Mouse (Mus musculus): ENCODE results near the gene Tekt5. TPM values are rescaled to one million over a fixed set of nuclear protein-coding genes. Genes with fewer than 3 reads are reported as not detected.

Gene Tekt5
- polyA plus RNA-seq (2015; fragmentation: Nextera tagmentation; extraction: Ambion mirVana): 2.9 and 4.2 TPM in 2 replicates

DNA sequence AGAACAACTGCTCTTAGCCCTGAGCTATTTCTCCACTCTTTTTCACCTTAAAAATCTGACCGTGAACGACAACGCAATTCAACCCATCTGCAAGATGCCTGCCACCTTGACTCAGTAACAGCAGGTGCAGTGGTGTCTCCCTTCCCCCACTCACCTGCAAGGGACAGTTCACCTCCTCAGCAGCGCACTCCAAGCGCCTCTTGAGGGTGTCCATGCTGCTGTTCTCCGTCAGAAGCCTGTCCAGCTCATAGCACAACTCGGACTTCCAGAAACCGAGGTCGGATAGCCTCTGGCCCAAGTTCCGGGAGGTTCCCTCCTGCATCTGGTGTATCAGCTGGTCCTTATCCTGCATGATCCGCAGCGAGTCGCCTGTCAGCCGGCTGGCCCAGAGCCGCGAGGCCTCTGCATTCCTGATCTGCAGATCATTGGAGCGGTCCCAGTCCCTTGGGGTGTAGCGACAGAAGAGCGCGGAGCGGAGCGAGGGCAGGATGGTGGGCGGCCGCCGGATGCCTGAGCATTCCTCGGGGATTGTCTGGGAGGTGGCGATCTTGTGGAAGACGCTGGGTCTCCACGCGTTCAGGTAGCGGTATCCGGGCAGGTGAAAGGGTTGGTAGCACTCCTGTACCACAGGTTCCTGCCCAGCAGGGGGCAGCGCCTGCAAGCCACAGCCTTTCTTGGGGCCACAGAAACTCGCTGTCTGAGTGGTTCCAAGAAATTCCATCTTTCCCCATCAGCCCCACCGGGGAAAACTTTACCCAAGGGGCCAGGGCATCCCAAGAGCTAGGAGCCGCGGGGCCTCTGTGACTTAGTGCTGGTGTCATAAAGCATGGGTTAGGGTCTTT is at the start of gene Tekt5:
Gene Tekt5 (minus strand): TSS at position 792 of the 842 bp plus-strand sequence.
- Histone ChIP-seq H3K36me3 (ENCODE audit: control insufficient read depth, insufficient read depth, low read length) (no peaks in the 10 kb centered on the region), H3K4me2 (ENCODE audit: low read depth, low read length) (peak within 1 kb of the TSS; percentile 53), H3K9me3 (ENCODE audit: control insufficient read depth, low read length) (no peaks in the 10 kb centered on the region), H3K27ac (ENCODE audit: low read length) (no peak within 1 kb of the TSS), H3K9ac (ENCODE audit: low read length) (peak within 1 kb of the TSS; percentile 48), H3K4me3 (ENCODE audit: low read length) (peak within 1 kb of the TSS; percentile 34), H3K27me3 (ENCODE audit: control insufficient read depth, insufficient read depth, low read depth, low read length) (no peaks in the 10 kb centered on the region; the same call in 1 of the 2 replicates), H3K4me1 (replicated peaks; ENCODE audit: control insufficient read depth, insufficient read depth, low read length) (peaks cover 4% of the 10 kb centered on the region; the same call in 1 of the 2 replicates)
- 7% methylated on average over 37 of the region's 37 CpGs for WGBS
- peak; percentile 84 for ATAC-seq (ENCODE audit: low read depth)

DNA sequence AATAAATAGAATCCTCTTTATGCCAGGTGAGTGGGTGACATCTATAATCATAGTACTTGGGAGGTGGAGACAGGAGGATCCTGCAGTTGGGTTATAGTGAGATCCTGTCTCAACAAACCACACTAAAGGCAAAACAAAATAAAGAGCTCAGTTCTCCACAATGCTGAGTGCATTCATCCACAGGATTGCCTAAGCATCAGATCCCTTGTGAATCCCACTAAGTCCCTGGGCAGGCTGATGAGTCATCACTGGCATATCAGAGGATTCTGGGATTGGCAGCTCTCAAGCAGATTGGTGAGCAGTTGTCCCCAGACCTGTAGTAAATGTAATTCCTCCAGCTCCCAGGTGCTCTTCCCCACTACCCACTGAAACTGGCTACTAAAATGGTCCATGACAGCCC is 48.4 kb upstream of the Tekt5 start:
- Histone ChIP-seq H3K9me3 (ENCODE audit: control insufficient read depth, low read length) (no peaks in the 10 kb centered on the region), H3K36me3 (ENCODE audit: control insufficient read depth, insufficient read depth, low read length) (no peaks in the 10 kb centered on the region), H3K27me3 (ENCODE audit: control insufficient read depth, insufficient read depth, low read depth, low read length) (no peaks in the 10 kb centered on the region), H3K4me2 (ENCODE audit: low read depth, low read length) (no peak overlapping the region), H3K9ac (ENCODE audit: low read length) (no peak overlapping the region), H3K4me3 (ENCODE audit: low read length) (no peak overlapping the region), H3K4me1 (replicated peaks; ENCODE audit: control insufficient read depth, insufficient read depth, low read length) (peaks cover 13% of the 10 kb centered on the region), H3K27ac (ENCODE audit: low read length) (no peak overlapping the region)
- no peak for ATAC-seq (ENCODE audit: low read depth)

DNA sequence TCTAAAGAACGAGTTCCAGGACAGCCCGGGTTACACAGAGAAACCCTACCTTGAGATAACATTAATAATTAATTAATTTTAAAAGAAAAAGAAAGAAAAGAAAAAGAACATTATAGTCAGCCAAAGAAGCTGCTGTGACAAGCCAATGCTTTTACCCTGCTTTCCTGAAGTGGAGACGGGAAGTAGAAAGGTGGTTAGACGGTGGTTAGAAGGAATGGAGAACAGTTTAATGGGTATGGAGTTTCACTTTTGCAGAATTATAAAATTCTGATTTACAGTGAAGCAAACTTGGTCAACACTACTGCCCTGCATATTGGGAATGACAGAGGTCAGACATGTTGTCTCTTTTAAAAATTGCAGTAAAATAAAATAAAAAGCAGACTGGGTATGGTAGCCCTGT is 46.5 kb upstream of the Tekt5 start:
- 80% methylated on average over 4 of the region's 4 CpGs for WGBS
- no peak for ATAC-seq (ENCODE audit: low read depth)

DNA sequence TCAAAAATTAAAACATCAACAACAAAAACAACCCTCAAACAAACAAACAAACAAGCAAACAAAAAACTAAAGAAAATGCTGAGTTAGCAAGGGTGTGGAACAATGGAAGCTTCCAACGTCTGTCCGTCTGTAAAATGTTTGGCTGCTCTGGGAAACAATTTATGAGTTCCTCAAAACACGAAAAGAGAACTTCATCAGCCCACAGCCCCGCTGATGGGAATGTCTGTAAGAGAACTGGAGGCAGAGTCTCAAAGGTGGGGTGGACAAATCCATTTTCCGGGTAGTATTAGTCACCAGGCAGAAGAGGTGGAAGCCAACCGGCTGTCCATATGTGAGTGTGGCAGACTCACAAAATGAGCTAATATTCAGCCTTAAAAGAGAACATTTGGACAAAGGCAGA is 46.0 kb upstream of the Tekt5 start:
- Histone ChIP-seq H3K27ac (ENCODE audit: low read length) (no peak overlapping the region), H3K4me3 (ENCODE audit: low read length) (no peak overlapping the region), H3K36me3 (ENCODE audit: control insufficient read depth, insufficient read depth, low read length) (no peaks in the 10 kb centered on the region), H3K4me1 (replicated peaks; ENCODE audit: control insufficient read depth, insufficient read depth, low read length) (peaks cover 3% of the 10 kb centered on the region), H3K4me2 (ENCODE audit: low read depth, low read length) (no peak overlapping the region), H3K9me3 (ENCODE audit: control insufficient read depth, low read length) (no peaks in the 10 kb centered on the region), H3K9ac (ENCODE audit: low read length) (no peak overlapping the region), H3K27me3 (ENCODE audit: control insufficient read depth, insufficient read depth, low read depth, low read length) (no peaks in the 10 kb centered on the region)
- 78% methylated on average over 6 of the region's 6 CpGs for WGBS
- ATAC-seq (ENCODE audit: low read depth): no peak

More for the DNA sequence above, 46.5 kb upstream of the Tekt5 start:
- Histone ChIP-seq H3K9ac (ENCODE audit: low read length) (no peak overlapping the region), H3K36me3 (ENCODE audit: control insufficient read depth, insufficient read depth, low read length) (no peaks in the 10 kb centered on the region), H3K9me3 (ENCODE audit: control insufficient read depth, low read length) (no peaks in the 10 kb centered on the region), H3K4me2 (ENCODE audit: low read depth, low read length) (no peak overlapping the region), H3K4me3 (ENCODE audit: low read length) (no peak overlapping the region), H3K27me3 (ENCODE audit: control insufficient read depth, insufficient read depth, low read depth, low read length) (no peaks in the 10 kb centered on the region), H3K27ac (ENCODE audit: low read length) (no peak overlapping the region), H3K4me1 (replicated peaks; ENCODE audit: control insufficient read depth, insufficient read depth, low read length) (peaks cover 6% of the 10 kb centered on the region)

DNA sequence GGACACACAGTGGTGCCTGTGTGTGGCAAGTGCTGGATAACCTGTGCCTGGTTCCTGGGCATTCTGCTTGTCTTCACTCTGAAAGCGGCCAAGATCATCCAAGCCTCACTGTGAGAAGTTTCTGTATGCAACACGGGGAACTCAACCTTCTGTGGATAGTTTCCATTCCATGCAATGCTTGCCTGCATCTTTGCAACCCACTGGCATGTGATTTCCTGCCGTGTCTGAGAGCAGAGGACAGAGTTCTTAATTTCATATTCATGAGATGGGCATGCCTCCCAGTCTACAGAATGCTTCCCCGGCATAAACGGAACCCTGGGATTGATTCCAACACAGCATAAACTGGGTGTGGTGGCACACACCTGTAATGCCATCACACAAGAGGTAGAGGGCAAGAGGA is 42.8 kb upstream of the Tekt5 start:
- ATAC-seq (ENCODE audit: low read depth): no peak
- Histone ChIP-seq H3K27ac (ENCODE audit: low read length) (no peak overlapping the region), H3K4me1 (replicated peaks; ENCODE audit: control insufficient read depth, insufficient read depth, low read length) (no peaks in the 10 kb centered on the region), H3K9me3 (ENCODE audit: control insufficient read depth, low read length) (no peaks in the 10 kb centered on the region), H3K9ac (ENCODE audit: low read length) (no peak overlapping the region), H3K4me2 (ENCODE audit: low read depth, low read length) (no peak overlapping the region), H3K36me3 (ENCODE audit: control insufficient read depth, insufficient read depth, low read length) (no peaks in the 10 kb centered on the region), H3K4me3 (ENCODE audit: low read length) (no peak overlapping the region), H3K27me3 (ENCODE audit: control insufficient read depth, insufficient read depth, low read depth, low read length) (no peaks in the 10 kb centered on the region)
- 83% methylated on average over 5 of the region's 5 CpGs for WGBS

DNA sequence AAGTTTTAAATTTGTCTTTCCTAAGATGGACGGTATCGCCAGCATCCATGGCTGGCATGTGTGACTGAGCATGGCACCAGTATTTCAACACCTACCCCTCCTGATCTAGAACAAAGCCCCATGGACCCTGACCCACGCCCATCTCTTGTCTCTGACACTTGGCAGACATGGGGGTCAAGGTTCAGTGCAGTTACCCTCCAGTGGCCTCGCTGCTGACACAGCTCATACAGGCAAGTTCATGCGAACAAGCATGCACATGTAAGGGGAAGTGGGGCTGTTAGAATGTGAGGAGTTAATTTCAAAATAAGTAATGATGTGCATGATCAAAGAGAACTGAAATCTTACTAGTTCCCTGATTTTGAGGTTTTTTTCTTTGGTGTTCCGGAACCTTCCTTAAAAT is 40.9 kb upstream of the Tekt5 start:
- Histone ChIP-seq H3K27me3 (ENCODE audit: control insufficient read depth, insufficient read depth, low read depth, low read length) (no peaks in the 10 kb centered on the region), H3K9me3 (ENCODE audit: control insufficient read depth, low read length) (no peaks in the 10 kb centered on the region), H3K9ac (ENCODE audit: low read length) (no peak overlapping the region), H3K4me3 (ENCODE audit: low read length) (no peak overlapping the region), H3K36me3 (ENCODE audit: control insufficient read depth, insufficient read depth, low read length) (no peaks in the 10 kb centered on the region), H3K27ac (ENCODE audit: low read length) (no peak overlapping the region), H3K4me1 (replicated peaks; ENCODE audit: control insufficient read depth, insufficient read depth, low read length) (no peaks in the 10 kb centered on the region), H3K4me2 (ENCODE audit: low read depth, low read length) (no peak overlapping the region)
- WGBS: 71% methylated on average over 6 of the region's 6 CpGs
- ATAC-seq (ENCODE audit: low read depth): no peak

DNA sequence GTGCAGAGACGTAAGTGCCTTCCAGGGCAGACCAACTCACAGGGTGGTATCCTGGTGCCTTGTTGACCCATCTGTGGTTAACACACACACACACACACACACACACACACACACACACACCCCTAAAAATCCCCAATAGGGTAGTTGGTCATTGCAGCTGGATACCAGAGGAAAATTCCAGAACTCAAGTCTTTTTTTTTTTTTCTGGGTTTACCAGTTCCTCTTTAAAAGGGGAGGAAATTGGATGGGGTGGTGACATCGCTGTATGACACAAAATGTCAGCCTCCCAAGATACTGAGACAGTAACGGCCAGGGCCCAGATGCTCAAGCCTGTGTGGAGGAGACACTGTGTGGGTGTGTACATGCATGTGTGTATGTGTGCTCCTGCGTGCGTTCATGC is 38.1 kb upstream of the Tekt5 start:
- Histone ChIP-seq H3K4me3 (ENCODE audit: low read length) (no peak overlapping the region), H3K27me3 (ENCODE audit: control insufficient read depth, insufficient read depth, low read depth, low read length) (no peaks in the 10 kb centered on the region), H3K27ac (ENCODE audit: low read length) (no peak overlapping the region), H3K9me3 (ENCODE audit: control insufficient read depth, low read length) (no peaks in the 10 kb centered on the region), H3K9ac (ENCODE audit: low read length) (no peak overlapping the region), H3K4me2 (ENCODE audit: low read depth, low read length) (no peak overlapping the region), H3K36me3 (ENCODE audit: control insufficient read depth, insufficient read depth, low read length) (no peaks in the 10 kb centered on the region), H3K4me1 (replicated peaks; ENCODE audit: control insufficient read depth, insufficient read depth, low read length) (no peaks in the 10 kb centered on the region)
- WGBS: 79% methylated on average over 5 of the region's 5 CpGs
- ATAC-seq (ENCODE audit: low read depth): no peak

DNA sequence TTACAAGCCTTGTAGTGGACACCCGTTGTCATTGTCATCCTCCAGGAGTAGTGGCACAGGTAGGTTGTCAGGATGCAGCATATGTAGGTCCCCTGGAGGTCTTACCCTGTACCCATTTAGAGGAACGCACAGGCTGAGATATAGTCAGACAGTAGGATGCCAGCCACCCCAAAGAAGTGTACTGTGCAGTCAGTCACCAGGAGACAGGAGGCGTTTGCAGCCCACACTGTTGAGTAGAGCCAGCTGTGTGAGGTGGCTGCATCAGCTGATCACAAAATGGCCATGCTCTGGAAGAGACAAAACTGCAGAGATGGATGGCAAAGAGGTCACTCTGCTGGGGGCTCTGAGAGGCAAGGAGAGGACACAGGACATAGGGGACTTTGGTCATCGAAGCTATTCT is 37.1 kb upstream of the Tekt5 start:
- H3K9ac ChIP-seq (ENCODE audit: low read length): no peak overlapping the region
- no peak overlapping the region for H3K4me2 ChIP-seq (ENCODE audit: low read depth, low read length)
- no peak overlapping the region for H3K27ac ChIP-seq (ENCODE audit: low read length)
- no peaks in the 10 kb centered on the region for H3K4me1 ChIP-seq (replicated peaks; ENCODE audit: control insufficient read depth, insufficient read depth, low read length)
- no peak for ATAC-seq (ENCODE audit: low read depth)
- no peaks in the 10 kb centered on the region for H3K27me3 ChIP-seq (ENCODE audit: control insufficient read depth, insufficient read depth, low read depth, low read length)
- no peaks in the 10 kb centered on the region for H3K9me3 ChIP-seq (ENCODE audit: control insufficient read depth, low read length)
- H3K4me3 ChIP-seq (ENCODE audit: low read length): no peak overlapping the region
- H3K36me3 ChIP-seq (ENCODE audit: control insufficient read depth, insufficient read depth, low read length): no peaks in the 10 kb centered on the region
- WGBS: 74% methylated on average over 4 of the region's 4 CpGs

DNA sequence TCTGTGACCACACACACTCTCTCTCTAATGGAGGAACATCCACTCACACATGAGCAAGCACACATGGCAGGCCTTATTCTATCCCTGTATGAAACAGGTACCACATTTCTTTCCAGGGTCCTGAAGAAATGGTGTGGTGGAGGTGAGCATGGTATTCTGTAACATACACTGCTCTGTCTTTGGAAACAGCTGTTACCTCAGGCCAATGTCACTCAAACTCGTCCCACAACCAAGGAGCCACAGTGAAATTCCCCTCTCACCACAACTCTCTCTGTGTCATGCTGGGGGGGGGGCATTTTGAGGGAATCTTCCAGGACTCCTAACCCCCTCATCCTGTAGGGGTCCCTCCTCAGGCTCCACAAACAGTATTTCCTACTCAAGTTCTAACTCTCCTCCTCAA is 36.6 kb upstream of the Tekt5 start:
- H3K4me2 ChIP-seq (ENCODE audit: low read depth, low read length): no peak overlapping the region
- no peak for ATAC-seq (ENCODE audit: low read depth)

More for the DNA sequence above, 36.6 kb upstream of the Tekt5 start:
- Histone ChIP-seq H3K27me3 (ENCODE audit: control insufficient read depth, insufficient read depth, low read depth, low read length) (no peaks in the 10 kb centered on the region), H3K9me3 (ENCODE audit: control insufficient read depth, low read length) (no peaks in the 10 kb centered on the region), H3K36me3 (ENCODE audit: control insufficient read depth, insufficient read depth, low read length) (no peaks in the 10 kb centered on the region), H3K4me1 (replicated peaks; ENCODE audit: control insufficient read depth, insufficient read depth, low read length) (no peaks in the 10 kb centered on the region), H3K4me3 (ENCODE audit: low read length) (no peak overlapping the region), H3K27ac (ENCODE audit: low read length) (no peak overlapping the region), H3K9ac (ENCODE audit: low read length) (no peak overlapping the region)
- 65% methylated on average over 1 of the region's 1 CpGs for WGBS

Data from lung, embryonic 16.5 days (tissue).